Mouse (Mus musculus): ENCODE measurements around the gene Pdha2. TPM values are rescaled to one million over a fixed set of nuclear protein-coding genes. Genes with fewer than 3 reads are reported as not detected.

Gene Pdha2
- polyA plus RNA-seq, 1 experiment from 2014 or later: not detected

GRCm38 (mm10) chr3:141214789-141215188, 2.6 kb upstream of the Pdha2 start:
- H3K27ac ChIP-seq (ENCODE audit: low read length): no peak overlapping the region
- no peak overlapping the region for H3K4me3 ChIP-seq (ENCODE audit: low read length)
- no peaks in the 10 kb centered on the region for H3K27me3 ChIP-seq (ENCODE audit: control insufficient read depth, insufficient read depth, low read depth, low read length)
- H3K36me3 ChIP-seq (ENCODE audit: control insufficient read depth, insufficient read depth, low read length): no peaks in the 10 kb centered on the region
- ATAC-seq (ENCODE audit: low read depth): no peak
- 72% methylated on average over 2 of the region's 2 CpGs for WGBS
- H3K4me1 ChIP-seq (replicated peaks; ENCODE audit: control insufficient read depth, insufficient read depth, low read length): no peaks in the 10 kb centered on the region
- H3K9ac ChIP-seq (ENCODE audit: low read length): no peak overlapping the region
- no peak overlapping the region for H3K4me2 ChIP-seq (ENCODE audit: low read depth, low read length)
- peaks cover 4% of the 10 kb centered on the region; the same call in 1 of the 2 replicates for H3K9me3 ChIP-seq (ENCODE audit: control insufficient read depth, low read length)

- no peak for ATAC-seq (ENCODE audit: low read depth)
Observed at GRCm38 (mm10) chr3:141214197-141214596, 2.0 kb upstream of the Pdha2 start.

GRCm38 (mm10) chr3:141211644-141212043, 511 bp downstream of the Pdha2 start:
- H3K9ac ChIP-seq (ENCODE audit: low read length): no peak overlapping the region
- H3K4me3 ChIP-seq (ENCODE audit: low read length): no peak overlapping the region
- H3K27ac ChIP-seq (ENCODE audit: low read length): no peak overlapping the region
- no peaks in the 10 kb centered on the region for H3K27me3 ChIP-seq (ENCODE audit: control insufficient read depth, insufficient read depth, low read depth, low read length)
- no peaks in the 10 kb centered on the region for H3K36me3 ChIP-seq (ENCODE audit: control insufficient read depth, insufficient read depth, low read length)
- 94% methylated on average over 17 of the region's 17 CpGs for WGBS
- H3K9me3 ChIP-seq (ENCODE audit: control insufficient read depth, low read length): peaks cover 4% of the 10 kb centered on the region; the same call in 1 of the 2 replicates
- H3K4me1 ChIP-seq (replicated peaks; ENCODE audit: control insufficient read depth, insufficient read depth, low read length): no peaks in the 10 kb centered on the region
- ATAC-seq (ENCODE audit: low read depth): no peak
- no peak overlapping the region for H3K4me2 ChIP-seq (ENCODE audit: low read depth, low read length)

More at GRCm38 (mm10) chr3:141214197-141214596, 2.0 kb upstream of the Pdha2 start:
- no peak overlapping the region for H3K27ac ChIP-seq (ENCODE audit: low read length)
- no peak overlapping the region for H3K4me3 ChIP-seq (ENCODE audit: low read length)
- no peaks in the 10 kb centered on the region for H3K27me3 ChIP-seq (ENCODE audit: control insufficient read depth, insufficient read depth, low read depth, low read length)
- H3K36me3 ChIP-seq (ENCODE audit: control insufficient read depth, insufficient read depth, low read length): no peaks in the 10 kb centered on the region
- no peak overlapping the region for H3K9ac ChIP-seq (ENCODE audit: low read length)
- no peak overlapping the region for H3K4me2 ChIP-seq (ENCODE audit: low read depth, low read length)
- peaks cover 4% of the 10 kb centered on the region; the same call in 1 of the 2 replicates for H3K9me3 ChIP-seq (ENCODE audit: control insufficient read depth, low read length)
- H3K4me1 ChIP-seq (replicated peaks; ENCODE audit: control insufficient read depth, insufficient read depth, low read length): no peaks in the 10 kb centered on the region

- no peak for ATAC-seq (ENCODE audit: low read depth)
- H3K4me2 ChIP-seq (ENCODE audit: low read depth, low read length): no peak overlapping the region
- no peaks in the 10 kb centered on the region for H3K9me3 ChIP-seq (ENCODE audit: control insufficient read depth, low read length)
- H3K27ac ChIP-seq (ENCODE audit: low read length): no peak overlapping the region
- WGBS: 67% methylated on average over 2 of the region's 2 CpGs
- no peaks in the 10 kb centered on the region for H3K36me3 ChIP-seq (ENCODE audit: control insufficient read depth, insufficient read depth, low read length)
- H3K9ac ChIP-seq (ENCODE audit: low read length): no peak overlapping the region
- H3K4me1 ChIP-seq (replicated peaks; ENCODE audit: control insufficient read depth, insufficient read depth, low read length): no peaks in the 10 kb centered on the region
- H3K4me3 ChIP-seq (ENCODE audit: low read length): no peak overlapping the region
- H3K27me3 ChIP-seq (ENCODE audit: control insufficient read depth, insufficient read depth, low read depth, low read length): no peaks in the 10 kb centered on the region
Observed at GRCm38 (mm10) chr3:141201766-141202165, 10.4 kb downstream of the Pdha2 start.

- ATAC-seq (ENCODE audit: low read depth): no peak
- H3K4me3 ChIP-seq (ENCODE audit: low read length): no peak overlapping the region
- 77% methylated on average over 4 of the region's 4 CpGs for WGBS
- no peak overlapping the region for H3K27ac ChIP-seq (ENCODE audit: low read length)
- no peaks in the 10 kb centered on the region for H3K9me3 ChIP-seq (ENCODE audit: control insufficient read depth, low read length)
- H3K4me1 ChIP-seq (replicated peaks; ENCODE audit: control insufficient read depth, insufficient read depth, low read length): no peaks in the 10 kb centered on the region
- no peak overlapping the region for H3K9ac ChIP-seq (ENCODE audit: low read length)
- H3K27me3 ChIP-seq (ENCODE audit: control insufficient read depth, insufficient read depth, low read depth, low read length): no peaks in the 10 kb centered on the region
- no peak overlapping the region for H3K4me2 ChIP-seq (ENCODE audit: low read depth, low read length)
- no peaks in the 10 kb centered on the region for H3K36me3 ChIP-seq (ENCODE audit: control insufficient read depth, insufficient read depth, low read length)
Observed at GRCm38 (mm10) chr3:141197308-141197861, 14.8 kb downstream of the Pdha2 start.

- H3K9me3 ChIP-seq (ENCODE audit: control insufficient read depth, low read length): no peaks in the 10 kb centered on the region
Observed at GRCm38 (mm10) chr3:141191653-141192052, 20.5 kb downstream of the Pdha2 start.

GRCm38 (mm10) chr3:141190429-141190828, 21.7 kb downstream of the Pdha2 start:
- H3K4me2 ChIP-seq (ENCODE audit: low read depth, low read length): no peak overlapping the region
- no peak for ATAC-seq (ENCODE audit: low read depth)
- H3K27ac ChIP-seq (ENCODE audit: low read length): no peak overlapping the region
- WGBS: 80% methylated on average over 4 of the region's 4 CpGs
- H3K9ac ChIP-seq (ENCODE audit: low read length): no peak overlapping the region
- H3K9me3 ChIP-seq (ENCODE audit: control insufficient read depth, low read length): no peaks in the 10 kb centered on the region
- no peaks in the 10 kb centered on the region for H3K36me3 ChIP-seq (ENCODE audit: control insufficient read depth, insufficient read depth, low read length)
- no peaks in the 10 kb centered on the region for H3K4me1 ChIP-seq (replicated peaks; ENCODE audit: control insufficient read depth, insufficient read depth, low read length)
- H3K27me3 ChIP-seq (ENCODE audit: control insufficient read depth, insufficient read depth, low read depth, low read length): no peaks in the 10 kb centered on the region
- H3K4me3 ChIP-seq (ENCODE audit: low read length): no peak overlapping the region

More at GRCm38 (mm10) chr3:141191653-141192052, 20.5 kb downstream of the Pdha2 start:
- H3K4me1 ChIP-seq (replicated peaks; ENCODE audit: control insufficient read depth, insufficient read depth, low read length): no peaks in the 10 kb centered on the region
- H3K27ac ChIP-seq (ENCODE audit: low read length): no peak overlapping the region
- WGBS: 70% methylated on average over 3 of the region's 3 CpGs
- no peak overlapping the region for H3K4me2 ChIP-seq (ENCODE audit: low read depth, low read length)
- H3K27me3 ChIP-seq (ENCODE audit: control insufficient read depth, insufficient read depth, low read depth, low read length): no peaks in the 10 kb centered on the region
- H3K36me3 ChIP-seq (ENCODE audit: control insufficient read depth, insufficient read depth, low read length): no peaks in the 10 kb centered on the region
- no peak overlapping the region for H3K4me3 ChIP-seq (ENCODE audit: low read length)
- H3K9ac ChIP-seq (ENCODE audit: low read length): no peak overlapping the region
- ATAC-seq (ENCODE audit: low read depth): no peak

GRCm38 (mm10) chr3:141160986-141161385, 51.2 kb downstream of the Pdha2 start:
- Histone ChIP-seq H3K4me1 (replicated peaks; ENCODE audit: control insufficient read depth, insufficient read depth, low read length) (no peaks in the 10 kb centered on the region), H3K27ac (ENCODE audit: low read length) (no peak overlapping the region), H3K36me3 (ENCODE audit: control insufficient read depth, insufficient read depth, low read length) (no peaks in the 10 kb centered on the region), H3K4me3 (ENCODE audit: low read length) (no peak overlapping the region), H3K9ac (ENCODE audit: low read length) (no peak overlapping the region), H3K9me3 (ENCODE audit: control insufficient read depth, low read length) (no peaks in the 10 kb centered on the region), H3K4me2 (ENCODE audit: low read depth, low read length) (no peak overlapping the region), H3K27me3 (ENCODE audit: control insufficient read depth, insufficient read depth, low read depth, low read length) (no peaks in the 10 kb centered on the region)
- no peak for ATAC-seq (ENCODE audit: low read depth)

Data from lung, embryonic 16.5 days (tissue).